Mouse (Mus musculus): Measurements from ENCODE around the gene Agpat2. TPM values are rescaled to one million over a fixed set of nuclear protein-coding genes. Genes with fewer than 3 reads are reported as not detected.

The Agpat2 gene
- total and polyA plus RNA-seq, 2 experiments from 2014 or later = 5.0 to 6.4 TPM

- no peak for ATAC-seq (ENCODE audit: low FRiP score)
- no peak for DNase-seq (ENCODE audit: low spot score)
- Histone ChIP-seq H3K4me3 (ENCODE audit: low read depth, low read length) (no peak overlapping the region), H3K9me3 (ENCODE audit: low read length) (no peaks in the 10 kb centered on the region), H3K9ac (replicated peaks; ENCODE audit: low read length, poor library complexity, severe bottlenecking) (no peak overlapping the region), H3K27me3 (ENCODE audit: insufficient read depth, low read length) (no peaks in the 10 kb centered on the region), H3K36me3 (ENCODE audit: insufficient read depth, low read length) (no peaks in the 10 kb centered on the region), H3K27ac (ENCODE audit: low read depth, low read length) (no peak overlapping the region), H3K4me2 (ENCODE audit: low read depth, low read length, poor library complexity, severe bottlenecking) (no peak overlapping the region), H3K4me1 (ENCODE audit: insufficient read depth, low read length) (0 out of 2 replicates have a peak, but pooled peaks cover 2% of the 10 kb centered on the region)
- WGBS = 83% methylated on average over 8 of the region's 8 CpGs
- no peak for TF ChIP-seq CTCF (IDR thresholded peaks at IDR 0.05)
Observed at GRCm38 (mm10) chr2:26551446-26551845, 52.8 kb downstream of the Agpat2 start.

DNA sequence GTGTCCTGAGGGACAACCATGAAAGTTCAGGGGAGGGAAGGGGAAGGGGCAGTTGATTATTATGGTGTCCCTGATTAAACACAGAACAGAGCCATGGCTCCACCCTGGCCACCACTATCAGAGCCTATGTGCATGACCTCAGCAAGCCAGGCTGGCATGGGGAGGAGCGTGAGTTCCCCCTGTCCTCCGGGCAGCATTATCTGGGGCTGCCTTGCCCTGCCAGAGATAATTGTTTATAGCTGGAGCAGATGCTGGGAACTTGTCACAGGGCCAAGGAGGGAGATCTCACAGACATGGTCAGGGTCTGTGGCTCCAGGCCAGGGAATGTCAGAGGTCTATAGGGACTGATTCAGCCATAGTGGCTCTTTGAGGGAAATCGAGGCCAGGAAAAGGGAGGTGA is 53.4 kb downstream of the Agpat2 start:
- WGBS = 77% methylated on average over 3 of the region's 3 CpGs
- DNase-seq (ENCODE audit: low spot score) (peak; percentile 20), ATAC-seq (ENCODE audit: low FRiP score) (no peak)
- Histone ChIP-seq H3K4me2 (ENCODE audit: low read depth, low read length, poor library complexity, severe bottlenecking) (no peak overlapping the region), H3K27ac (ENCODE audit: low read depth, low read length) (no peak overlapping the region), H3K9me3 (ENCODE audit: low read length) (no peaks in the 10 kb centered on the region), H3K4me1 (ENCODE audit: insufficient read depth, low read length) (0 out of 2 replicates have a peak, but pooled peaks cover 2% of the 10 kb centered on the region), H3K27me3 (ENCODE audit: insufficient read depth, low read length) (no peaks in the 10 kb centered on the region), H3K9ac (replicated peaks; ENCODE audit: low read length, poor library complexity, severe bottlenecking) (no peak overlapping the region), H3K36me3 (ENCODE audit: insufficient read depth, low read length) (no peaks in the 10 kb centered on the region), H3K4me3 (ENCODE audit: low read depth, low read length) (no peak overlapping the region)
- TF ChIP-seq CTCF (IDR thresholded peaks at IDR 0.05) = no peak

DNA sequence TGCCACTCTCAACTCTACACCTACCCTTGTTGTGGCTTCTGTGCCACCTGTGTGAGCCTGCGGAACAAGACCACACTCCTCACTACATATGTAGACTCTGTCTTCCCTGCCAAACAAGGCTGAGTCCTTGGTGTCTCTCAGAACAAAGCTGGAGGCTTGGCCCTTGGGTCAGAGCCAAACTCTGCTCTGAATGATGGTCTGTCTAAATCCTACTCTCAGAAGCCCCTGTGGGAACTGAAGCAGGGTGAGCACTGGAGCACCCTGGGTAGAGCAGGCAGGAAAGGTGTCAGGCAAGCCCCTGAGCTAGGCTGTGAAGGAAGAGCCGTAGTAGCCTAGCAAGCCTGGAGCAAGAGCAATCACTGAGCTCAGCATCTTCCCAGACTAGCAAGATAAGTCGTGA is 54.0 kb downstream of the Agpat2 start:
- H3K4me1 ChIP-seq (ENCODE audit: insufficient read depth, low read length) = 0 out of 2 replicates have a peak, but pooled peaks cover 2% of the 10 kb centered on the region
- ATAC-seq (ENCODE audit: low FRiP score) = no peak
- H3K36me3 ChIP-seq (ENCODE audit: insufficient read depth, low read length) = no peaks in the 10 kb centered on the region
- peak; percentile 38 for DNase-seq (ENCODE audit: low spot score)
- 52% methylated on average over 3 of the region's 3 CpGs for WGBS
- H3K27me3 ChIP-seq (ENCODE audit: insufficient read depth, low read length) = no peaks in the 10 kb centered on the region
- H3K27ac ChIP-seq (ENCODE audit: low read depth, low read length) = no peak overlapping the region
- H3K9me3 ChIP-seq (ENCODE audit: low read length) = no peaks in the 10 kb centered on the region
- H3K4me3 ChIP-seq (ENCODE audit: low read depth, low read length) = no peak overlapping the region
- no peak for TF ChIP-seq CTCF (IDR thresholded peaks at IDR 0.05)
- no peak overlapping the region for H3K4me2 ChIP-seq (ENCODE audit: low read depth, low read length, poor library complexity, severe bottlenecking)
- H3K9ac ChIP-seq (replicated peaks; ENCODE audit: low read length, poor library complexity, severe bottlenecking) = no peak overlapping the region

GRCm38 (mm10) chr2:26549801-26550200 is 54.4 kb downstream of the Agpat2 start:
- 89% methylated on average over 10 of the region's 10 CpGs for WGBS
- no peak overlapping the region for H3K9ac ChIP-seq (replicated peaks; ENCODE audit: low read length, poor library complexity, severe bottlenecking)
- DNase-seq (ENCODE audit: low spot score) (no peak), ATAC-seq (ENCODE audit: low FRiP score) (no peak)
- no peaks in the 10 kb centered on the region for H3K27me3 ChIP-seq (ENCODE audit: insufficient read depth, low read length)
- no peak overlapping the region for H3K4me2 ChIP-seq (ENCODE audit: low read depth, low read length, poor library complexity, severe bottlenecking)
- TF ChIP-seq CTCF (IDR thresholded peaks at IDR 0.05) = no peak
- no peak overlapping the region for H3K27ac ChIP-seq (ENCODE audit: low read depth, low read length)
- H3K4me3 ChIP-seq (ENCODE audit: low read depth, low read length) = no peak overlapping the region
- H3K36me3 ChIP-seq (ENCODE audit: insufficient read depth, low read length) = no peaks in the 10 kb centered on the region
- 0 out of 2 replicates have a peak, but pooled peaks cover 2% of the 10 kb centered on the region for H3K4me1 ChIP-seq (ENCODE audit: insufficient read depth, low read length)
- H3K9me3 ChIP-seq (ENCODE audit: low read length) = no peaks in the 10 kb centered on the region

GRCm38 (mm10) chr2:26547481-26547880 is 56.7 kb downstream of the Agpat2 start:
- H3K4me3 ChIP-seq (ENCODE audit: low read depth, low read length) = no peak overlapping the region
- H3K9ac ChIP-seq (replicated peaks; ENCODE audit: low read length, poor library complexity, severe bottlenecking) = no peak overlapping the region
- 0 out of 2 replicates have a peak, but pooled peaks cover 2% of the 10 kb centered on the region for H3K4me1 ChIP-seq (ENCODE audit: insufficient read depth, low read length)
- no peak overlapping the region for H3K4me2 ChIP-seq (ENCODE audit: low read depth, low read length, poor library complexity, severe bottlenecking)
- ATAC-seq (ENCODE audit: low FRiP score) (no peak), DNase-seq (ENCODE audit: low spot score) (peak; percentile 45)
- TF ChIP-seq CTCF (IDR thresholded peaks at IDR 0.05) = peak; percentile 53
- H3K36me3 ChIP-seq (ENCODE audit: insufficient read depth, low read length) = no peaks in the 10 kb centered on the region
- no peak overlapping the region for H3K27ac ChIP-seq (ENCODE audit: low read depth, low read length)
- H3K9me3 ChIP-seq (ENCODE audit: low read length) = no peaks in the 10 kb centered on the region
- no peaks in the 10 kb centered on the region for H3K27me3 ChIP-seq (ENCODE audit: insufficient read depth, low read length)
- WGBS = 31% methylated on average over 2 of the region's 2 CpGs

GRCm38 (mm10) chr2:26544265-26544664 is 60.0 kb downstream of the Agpat2 start:
- no peak overlapping the region for H3K4me2 ChIP-seq (ENCODE audit: low read depth, low read length, poor library complexity, severe bottlenecking)
- H3K9me3 ChIP-seq (ENCODE audit: low read length) = no peaks in the 10 kb centered on the region
- H3K4me3 ChIP-seq (ENCODE audit: low read depth, low read length) = no peak overlapping the region
- no peaks in the 10 kb centered on the region for H3K36me3 ChIP-seq (ENCODE audit: insufficient read depth, low read length)
- H3K27ac ChIP-seq (ENCODE audit: low read depth, low read length) = no peak overlapping the region
- peak; percentile 33 for DNase-seq (ENCODE audit: low spot score)
- H3K27me3 ChIP-seq (ENCODE audit: insufficient read depth, low read length) = no peaks in the 10 kb centered on the region
- TF ChIP-seq CTCF (IDR thresholded peaks at IDR 0.05) = no peak
- H3K9ac ChIP-seq (replicated peaks; ENCODE audit: low read length, poor library complexity, severe bottlenecking) = no peak overlapping the region
- H3K4me1 ChIP-seq (ENCODE audit: insufficient read depth, low read length) = 0 out of 2 replicates have a peak, but pooled peaks cover 7% of the 10 kb centered on the region
- 64% methylated on average over 3 of the region's 3 CpGs for WGBS
- ATAC-seq (ENCODE audit: low FRiP score) = no peak

Measured in midbrain, postnatal 0 days (tissue).